Mouse (Mus musculus): ENCODE results near the gene Psmd2.

The Psmd2 gene

GRCm38 (mm10) chr16:20701729-20702521 is 50.5 kb downstream of the Psmd2 start:
- DNase-seq (ENCODE audit: low read depth, low spot score): no peak

GRCm38 (mm10) chr16:20702522-20702893 is 51.1 kb downstream of the Psmd2 start:
- peak; percentile 71 for DNase-seq (ENCODE audit: low read depth, low spot score)

DNA sequence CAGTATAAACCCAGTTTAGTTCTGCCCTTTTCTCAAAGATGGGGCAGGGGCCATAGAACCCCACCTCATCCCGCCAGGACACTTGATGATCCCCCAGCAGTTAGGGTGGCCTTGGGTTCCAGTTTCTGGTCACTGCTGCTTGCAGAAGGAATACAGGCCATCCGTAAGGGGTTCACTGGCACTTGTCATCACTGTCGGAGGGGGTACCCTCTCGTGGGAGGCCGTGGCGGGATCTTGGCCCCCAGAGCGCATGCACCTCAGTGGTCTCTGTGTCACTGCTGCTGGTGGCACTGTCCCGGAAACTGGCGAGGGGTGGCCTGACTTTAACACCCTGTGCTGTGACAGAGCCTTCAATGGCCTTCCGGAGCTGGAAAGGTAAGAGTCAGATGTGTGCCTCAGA is 51.6 kb downstream of the Psmd2 start:
- no peak for DNase-seq (ENCODE audit: low read depth, low spot score)

- no peak for DNase-seq (ENCODE audit: low read depth, low spot score)
Measured at GRCm38 (mm10) chr16:20703699-20704400, 52.4 kb downstream of the Psmd2 start.

DNA sequence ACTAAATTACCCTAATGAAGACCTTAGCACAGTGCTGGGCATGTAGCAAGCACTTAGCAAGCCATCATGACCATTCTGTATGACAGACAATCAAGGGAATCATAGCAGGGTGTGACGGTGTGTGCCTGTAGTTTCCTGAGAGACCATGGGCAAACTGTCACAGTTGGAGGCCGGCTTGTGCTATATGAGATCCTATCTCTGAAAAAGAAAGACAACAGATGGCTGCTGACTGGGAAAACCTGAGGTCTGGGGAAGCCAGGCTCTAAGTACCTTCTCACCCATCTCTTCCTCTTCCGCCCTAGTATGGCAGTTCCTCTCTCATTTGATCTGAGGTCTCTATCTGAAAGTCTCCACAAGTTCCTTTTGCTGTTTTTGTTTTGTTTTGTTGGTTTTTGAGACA is 54.3 kb downstream of the Psmd2 start:
- no peak for DNase-seq (ENCODE audit: low read depth, low spot score)

DNA sequence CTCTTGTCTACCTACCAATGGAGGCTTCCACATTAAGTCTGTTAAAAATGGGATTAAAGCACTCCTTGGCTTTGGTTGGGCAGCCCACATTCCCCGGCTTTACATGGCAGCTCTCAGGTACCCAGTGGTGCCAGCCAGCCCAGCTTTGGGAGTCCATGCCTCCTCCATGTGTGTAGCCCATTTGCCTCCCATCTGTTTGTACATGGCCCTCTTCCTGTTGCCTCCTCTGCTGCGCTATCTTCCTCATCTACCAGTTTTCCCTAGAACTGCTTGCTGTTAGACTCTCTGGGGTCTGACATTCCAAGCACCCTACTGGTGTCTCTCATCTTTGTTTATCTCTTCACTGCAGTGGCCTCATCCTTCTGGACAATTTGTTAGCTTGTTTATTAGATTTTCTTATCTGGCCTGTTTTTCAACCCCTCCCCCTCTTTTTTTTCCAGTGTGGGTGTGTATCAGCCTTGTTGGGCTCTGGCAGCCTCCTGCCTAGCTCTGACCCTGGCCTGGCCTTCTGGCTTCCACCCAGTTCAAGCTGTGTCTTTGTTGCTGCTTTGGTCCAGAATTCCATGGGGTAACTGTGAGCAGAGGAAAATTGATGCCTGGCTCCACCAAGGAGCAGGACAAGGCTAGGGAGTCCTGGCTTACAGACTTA is 55.1 kb downstream of the Psmd2 start:
- DNase-seq (ENCODE audit: low read depth, low spot score): no peak

- no peak for DNase-seq (ENCODE audit: low read depth, low spot score)
Measured at GRCm38 (mm10) chr16:20708220-20708938, 56.9 kb downstream of the Psmd2 start.

GRCm38 (mm10) chr16:20708939-20709734 is 57.7 kb downstream of the Psmd2 start:
- no peak for DNase-seq (ENCODE audit: low read depth, low spot score)

- no peak for DNase-seq (ENCODE audit: low read depth, low spot score)
Measured at GRCm38 (mm10) chr16:20710370-20710769, 58.9 kb downstream of the Psmd2 start.

DNA sequence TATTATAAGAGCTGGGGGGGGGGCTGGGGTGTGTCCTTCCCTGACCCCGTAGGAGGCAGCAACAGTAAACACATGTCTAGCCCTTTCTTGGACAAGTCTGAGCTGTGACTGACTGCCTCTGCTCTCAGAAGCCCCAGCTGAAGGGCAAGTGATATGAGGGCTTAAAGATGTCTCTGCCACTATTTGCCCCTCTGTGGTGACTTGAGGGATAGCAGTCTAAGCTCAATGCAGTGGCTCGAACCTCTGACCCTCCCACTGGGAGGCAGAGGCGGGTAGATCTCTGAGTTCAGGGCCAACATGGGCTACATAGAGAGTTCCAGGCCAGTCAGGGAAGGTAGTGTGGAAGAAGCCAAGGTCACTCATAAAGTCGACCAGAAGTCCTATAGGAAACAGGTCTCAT is 59.4 kb downstream of the Psmd2 start:
- no peak for DNase-seq (ENCODE audit: low read depth, low spot score)

DNA sequence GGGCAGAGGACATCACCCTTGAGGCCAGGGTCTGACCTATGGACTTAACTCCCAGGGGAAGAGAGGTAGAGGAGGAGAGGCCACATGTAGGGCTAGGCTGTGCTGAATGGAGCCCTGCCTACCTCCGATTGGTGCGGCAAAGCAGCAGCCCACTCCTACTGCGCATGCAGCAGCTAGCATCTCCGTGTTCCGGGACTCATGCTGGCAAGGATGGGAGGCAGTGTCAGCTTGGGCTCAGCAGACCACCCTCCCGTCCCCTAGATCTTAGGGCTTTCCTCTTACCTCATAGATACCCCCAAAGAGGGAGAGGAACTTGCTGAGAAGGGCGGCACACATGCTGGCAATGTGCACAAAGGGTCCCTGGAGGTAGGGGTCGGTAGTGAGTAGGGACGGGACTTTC is 60.7 kb downstream of the Psmd2 start:
- DNase-seq (ENCODE audit: low read depth, low spot score): no peak

- no peak for DNase-seq (ENCODE audit: low read depth, low spot score)
Measured at GRCm38 (mm10) chr16:20712889-20713288, 61.4 kb downstream of the Psmd2 start.

Measured in forelimb bud, embryonic 11.5 days (tissue).